Mouse (Mus musculus) hindbrain, embryonic 16.5 days (tissue): ENCODE data around the gene Tcte3. TPM values are rescaled to one million over a fixed set of nuclear protein-coding genes. Genes with fewer than 3 reads are reported as not detected.
"Not testable (repeated sequence)": the region's sequence is repeated elsewhere in the genome, so short reads cannot be mapped to it uniquely, and the experiment has no call there.

Experiments used
- ATAC-seq: fragments of 200-750 bp; cut with Nextera tagmentation; 2 replicates; pipeline ENCODE4 v1.8.0; 2017; ENCODE audit warnings: moderate TSS enrichment, moderate library complexity
- H3K27ac ChIP-seq: fragments of 300-500 bp; sonication (generic); 2 replicates; pipeline ENCODE4 v1.5.1; 2014; ENCODE audit warnings: low read depth, mild to moderate bottlenecking, control low read depth, low read length, moderate library complexity
- H3K27me3 ChIP-seq: fragments of 300-500 bp; sonication (generic); replicated peaks from 2 replicates; pipeline ENCODE4 v1.6.1; 2014; ENCODE audit warnings: low read length; ENCODE audit not compliant: control insufficient read depth, insufficient read depth
- H3K36me3 ChIP-seq: fragments of 300-500 bp; sonication (generic); 2 replicates; pipeline ENCODE4 v1.6.1; 2014; ENCODE audit warnings: mild to moderate bottlenecking, low read length, moderate library complexity, mixed read lengths; ENCODE audit not compliant: control insufficient read depth, insufficient read depth
- H3K4me1 ChIP-seq: fragments of 300-500 bp; sonication (generic); 2 replicates; pipeline ENCODE4 v1.6.1; 2014; ENCODE audit warnings: low read depth, low read length; ENCODE audit not compliant: control insufficient read depth, insufficient read depth
- H3K4me2 ChIP-seq: fragments of 300-500 bp; sonication (generic); 2 replicates; pipeline ENCODE4 v1.6.1; 2014; ENCODE audit warnings: mild to moderate bottlenecking, low read length, control low read depth, moderate library complexity
- H3K4me3 ChIP-seq: fragments of 300-500 bp; sonication (generic); 2 replicates; pipeline ENCODE4 v1.5.1; 2014; ENCODE audit warnings: mild to moderate bottlenecking, low read length, control low read depth, moderate library complexity
- H3K9ac ChIP-seq: fragments of 300-500 bp; sonication (generic); 2 replicates; pipeline ENCODE4 v1.6.1; 2014; ENCODE audit warnings: low read depth, mild to moderate bottlenecking, control low read depth, low read length, moderate library complexity
- H3K9me3 ChIP-seq: fragments of 300-500 bp; sonication (generic); 2 replicates; pipeline ENCODE4 v1.6.1; 2014; ENCODE audit warnings: mild to moderate bottlenecking, low read length, moderate library complexity; ENCODE audit not compliant: control insufficient read depth
- WGBS: fragments of 180-500 bp; shearing (Covaris S2); extraction: QIAGEN DNeasy Blood & Tissue Kit; methylation state at CpG from one replicate; pipeline ENCODE4 v1.1.7; 2014; 5-methylcytosine and 5-hydroxymethylcytosine counted together
- polyA plus RNA-seq: library from polyadenylated mRNA; unstranded; fragments of >200 nt; fragmentation: Nextera tagmentation; extraction: Ambion mirVana; gene quantifications from 2 replicates; pipeline ENCODE4 v1.2.1, GENCODE M21; 2015

The Tcte3 gene
- polyA plus RNA-seq, 1 experiment from 2014 or later, result 0.80 TPM

- not testable (repeated sequence) for H3K27me3 ChIP-seq, H3K9ac ChIP-seq, H3K4me2 ChIP-seq, H3K4me3 ChIP-seq, H3K36me3 ChIP-seq, ATAC-seq, H3K27ac ChIP-seq, H3K4me1 ChIP-seq, H3K9me3 ChIP-seq
- WGBS, result 3% methylated on average over 4 of the region's 7 CpGs
Measured at GRCm38 (mm10) chr17:14977718-14978361, 63.4 kb downstream of the Tcte3 start.

Other genes with a start within 250 kb of the Tcte3 start
- 8.2 and 11.7 TPM in 2 replicates for gene Wdr27, start 98.3 kb downstream of the Tcte3 start, polyA plus RNA-seq
- gene 1600012H06Rik, start 98.3 kb downstream of the Tcte3 start, polyA plus RNA-seq, result 28.0 and 28.9 TPM in 2 replicates
- gene Phf10, start 80.2 kb downstream of the Tcte3 start, polyA plus RNA-seq, result 14.6 and 16.7 TPM in 2 replicates
- 6.2 and 6.5 TPM in 2 replicates for gene 9030025P20Rik, start 63.0 kb downstream of the Tcte3 start, polyA plus RNA-seq
- gene Gm3417, start 62.7 kb downstream of the Tcte3 start, polyA plus RNA-seq, result 0.71 TPM in 1 of 2 replicates, not detected in the other
- 5.0 and 6.7 TPM in 2 replicates for gene Gm3435, start 31.3 kb downstream of the Tcte3 start, polyA plus RNA-seq
- gene Ermard, start 280 bp downstream of the Tcte3 start, polyA plus RNA-seq, result 76.3 and 76.8 TPM in 2 replicates
- 3.1 and 3.7 TPM in 2 replicates for gene Gm3448, start within 50 bp of the Tcte3 start, polyA plus RNA-seq